Mouse (Mus musculus) urinary bladder, postnatal 36 days (tissue): Measurements from ENCODE around the gene Mpnd.
"Not testable (repeated sequence)": the region's sequence is repeated elsewhere in the genome, so short reads cannot be mapped to it uniquely, and the experiment has no call there.

ENCODE experiments used
- DNase-seq, 2 experiments: peaks; one replicate each; pipeline ENCODE4 v3.0.0; 2022; ENCODE audit warnings: low spot score in 2 of 2, mixed read lengths in 1 of 2

Mpnd gene

GRCm38 (mm10) chr17:56038583-56039261 is 33.2 kb downstream of the Mpnd start:
- no peak for DNase-seq

GRCm38 (mm10) chr17:56039345-56039744 is 33.8 kb downstream of the Mpnd start:
- no peak for DNase-seq

GRCm38 (mm10) chr17:56040030-56040856 is 34.7 kb downstream of the Mpnd start, which contains the start of gene Chaf1a:
Gene Chaf1a, plus strand, starts transcription at chr17:56040439.
- peak; percentile 91 to 97 for DNase-seq

- no peak for DNase-seq
Observed at GRCm38 (mm10) chr17:56040857-56041163, 35.3 kb downstream of the Mpnd start.

- no peak for DNase-seq
Observed at GRCm38 (mm10) chr17:56051369-56051768, 45.9 kb downstream of the Mpnd start.

GRCm38 (mm10) chr17:56054938-56055337 is 49.4 kb downstream of the Mpnd start:
- DNase-seq, result no peak

GRCm38 (mm10) chr17:56055945-56056678 is 50.6 kb downstream of the Mpnd start:
- no peak for DNase-seq

GRCm38 (mm10) chr17:56057381-56058120 is 52.0 kb downstream of the Mpnd start:
- DNase-seq, result no peak

- DNase-seq, result no peak
Observed at GRCm38 (mm10) chr17:56062081-56062480, 56.6 kb downstream of the Mpnd start.

- DNase-seq, result not testable (repeated sequence)
Observed at GRCm38 (mm10) chr17:56065715-56066114, 60.2 kb downstream of the Mpnd start.
